Mouse (Mus musculus) lung, embryonic 15.5 days (tissue): ENCODE results near the gene Cfap46. TPM values are rescaled to one million over a fixed set of nuclear protein-coding genes. Genes with fewer than 3 reads are reported as not detected.

Experiments
- ATAC-seq: fragments of 200-750 bp; cut with Nextera tagmentation; 2 replicates; pipeline ENCODE4 v1.8.0; 2017; ENCODE audit warnings: moderate number of reproducible peaks, borderline replicate concordance; ENCODE audit not compliant: low FRiP score, low TSS enrichment; ENCODE audit errors: extremely low read depth
- H3K27ac ChIP-seq: fragments of 300-500 bp; sonication (generic); 2 replicates; pipeline ENCODE4 v1.5.1; 2015; ENCODE audit warnings: moderate library complexity, mild to moderate bottlenecking, inconsistent platforms
- H3K27me3 ChIP-seq: fragments of 300-500 bp; sonication (generic); 2 replicates; pipeline ENCODE4 v1.6.1; 2015; ENCODE audit warnings: inconsistent platforms
- H3K36me3 ChIP-seq: fragments of 300-500 bp; sonication (generic); 2 replicates; pipeline ENCODE4 v1.6.1; 2015; ENCODE audit warnings: inconsistent platforms
- H3K4me1 ChIP-seq: fragments of 300-500 bp; sonication (generic); 2 replicates; pipeline ENCODE4 v1.6.1; 2015; ENCODE audit warnings: inconsistent platforms
- H3K4me2 ChIP-seq: fragments of 300-500 bp; sonication (generic); 2 replicates; pipeline ENCODE4 v1.6.1; 2015; ENCODE audit warnings: inconsistent platforms, mild to moderate bottlenecking, moderate library complexity
- H3K4me3 ChIP-seq: fragments of 300-500 bp; sonication (generic); 2 replicates; pipeline ENCODE4 v1.5.1; 2015; ENCODE audit warnings: mild to moderate bottlenecking, inconsistent platforms
- H3K9ac ChIP-seq: fragments of 300-500 bp; sonication (generic); 2 replicates; pipeline ENCODE4 v1.6.1; 2015; ENCODE audit warnings: inconsistent platforms
- H3K9me3 ChIP-seq: fragments of 300-500 bp; sonication (generic); 2 replicates; pipeline ENCODE4 v1.6.1; 2016; ENCODE audit warnings: inconsistent platforms
- WGBS: fragments of 180-500 bp; shearing (Covaris S2); methylation state at CpG from one replicate; pipeline ENCODE4 v1.1.7; 2015; 5-methylcytosine and 5-hydroxymethylcytosine counted together
- polyA plus RNA-seq: library from polyadenylated mRNA; unstranded; fragments of >200 nt; fragmentation: Nextera tagmentation; extraction: Ambion mirVana; gene quantifications from 2 replicates; pipeline ENCODE4 v1.2.1, GENCODE M21; 2015

Cfap46 gene
- polyA plus RNA-seq, 1 experiment from 2014 or later = 1.3 TPM

DNA sequence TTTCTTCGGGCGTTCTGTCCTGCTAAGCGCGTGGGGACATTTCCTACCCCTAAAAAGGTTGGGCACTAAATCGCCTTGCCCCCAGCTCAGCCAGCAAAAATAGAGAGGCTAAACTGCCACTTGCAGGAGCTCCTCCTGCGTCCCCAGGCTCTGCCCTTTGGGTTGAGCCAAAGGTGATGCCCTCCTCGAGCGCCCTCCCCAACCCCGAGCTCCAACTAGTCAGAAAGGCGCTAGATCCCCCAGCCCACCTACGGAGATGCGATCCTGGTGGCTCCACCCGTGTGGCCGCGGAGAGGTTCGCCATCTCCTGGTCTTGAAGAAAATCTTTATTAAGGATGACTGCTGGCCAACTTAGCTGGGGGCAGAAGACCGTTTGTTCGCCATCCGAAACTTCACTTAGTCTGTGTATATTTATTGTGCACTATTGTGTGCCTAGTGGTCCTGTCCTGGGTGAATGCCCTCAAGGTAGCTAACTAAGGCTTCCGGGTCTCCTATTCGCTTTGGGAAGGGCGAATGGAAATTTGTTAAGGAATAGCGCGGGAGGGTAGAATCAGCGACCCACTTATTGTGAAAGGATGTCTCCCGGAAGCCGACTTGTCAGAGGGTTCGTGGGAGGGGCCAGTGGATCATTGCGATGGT lies 98.3 kb downstream of the Cfap46 start:
- peaks cover 94% of the 10 kb centered on the region for H3K27me3 ChIP-seq
- H3K9me3 ChIP-seq = no peaks in the 10 kb centered on the region
- H3K36me3 ChIP-seq = no peaks in the 10 kb centered on the region
- H3K4me2 ChIP-seq = no peak overlapping the region
- WGBS = 4% methylated on average over 29 of the region's 29 CpGs
- H3K4me3 ChIP-seq = no peak overlapping the region
- H3K9ac ChIP-seq = no peak overlapping the region
- no peak overlapping the region for H3K27ac ChIP-seq
- ATAC-seq = no peak
- H3K4me1 ChIP-seq = peaks cover 29% of the 10 kb centered on the region

DNA sequence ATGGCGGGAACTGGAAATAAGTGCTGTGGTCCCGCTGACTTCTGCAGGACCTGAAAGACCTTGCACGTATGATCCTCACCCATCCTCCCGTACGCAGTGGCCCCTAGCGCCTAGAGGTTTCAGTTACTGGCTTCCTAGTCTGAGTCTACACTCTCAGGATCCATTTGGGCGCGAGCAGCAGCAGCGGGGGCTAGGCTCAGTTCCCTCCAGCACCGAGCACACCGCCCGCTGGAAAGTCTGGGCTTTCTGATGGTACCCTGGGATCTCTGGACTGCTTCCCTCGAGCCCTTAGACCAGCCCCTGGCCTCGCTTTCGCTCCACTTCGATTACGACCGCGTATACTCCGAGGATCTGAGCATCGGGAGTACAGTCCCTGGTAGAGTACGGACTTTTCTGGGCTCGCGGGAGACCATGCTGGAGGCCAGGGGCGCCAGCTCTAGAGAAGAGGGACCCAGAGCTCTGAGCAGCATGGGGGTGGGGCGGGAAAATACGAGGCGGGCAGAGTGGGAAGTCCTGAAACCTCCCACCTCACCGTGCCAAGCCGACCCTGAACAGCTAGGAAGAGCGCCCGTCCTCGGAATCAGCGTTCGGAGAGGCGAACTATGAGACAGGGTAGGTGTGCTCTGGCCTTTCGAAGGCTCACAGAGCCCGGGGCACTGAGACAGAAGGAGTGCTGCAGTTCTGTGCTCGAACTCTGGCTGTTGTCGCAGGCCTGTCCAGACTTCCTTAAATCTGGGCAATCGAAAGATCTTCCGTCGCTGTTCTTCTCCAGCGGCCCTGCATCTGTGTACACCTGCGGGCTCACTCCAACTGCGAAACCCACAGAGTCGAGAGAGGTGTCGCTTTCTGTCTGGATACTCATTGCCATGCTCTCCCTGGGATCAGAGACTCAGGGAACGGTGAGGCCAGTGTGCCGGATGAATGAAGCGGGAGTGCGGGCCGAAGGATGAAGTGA lies 99.1 kb downstream of the Cfap46 start:
- 0 out of 2 replicates have a peak overlapping the region, but pooled peaks have one; percentile 9 for H3K4me2 ChIP-seq
- ATAC-seq = no peak
- peaks cover 29% of the 10 kb centered on the region for H3K4me1 ChIP-seq
- H3K36me3 ChIP-seq = no peaks in the 10 kb centered on the region
- no peaks in the 10 kb centered on the region for H3K9me3 ChIP-seq
- H3K27me3 ChIP-seq = peaks cover 100% of the 10 kb centered on the region
- H3K4me3 ChIP-seq = no peak overlapping the region; the same call in 1 of the 2 replicates
- WGBS = 2% methylated on average over 53 of the region's 53 CpGs
- H3K9ac ChIP-seq = no peak overlapping the region
- no peak overlapping the region for H3K27ac ChIP-seq

GRCm38 (mm10) chr7:139583094-139583737 lies 100.4 kb downstream of the Cfap46 start:
- no peak overlapping the region for H3K9ac ChIP-seq
- H3K4me3 ChIP-seq = no peak overlapping the region; the same call in 1 of the 2 replicates
- no peak for ATAC-seq
- H3K36me3 ChIP-seq = peaks cover 7% of the 10 kb centered on the region; the same call in 1 of the 2 replicates
- H3K9me3 ChIP-seq = no peaks in the 10 kb centered on the region
- peaks cover 99% of the 10 kb centered on the region for H3K27me3 ChIP-seq
- H3K4me1 ChIP-seq = peaks cover 29% of the 10 kb centered on the region
- 15% methylated on average over 17 of the region's 17 CpGs for WGBS
- H3K27ac ChIP-seq = no peak overlapping the region
- peak overlapping the region; percentile 62 for H3K4me2 ChIP-seq

- H3K27ac ChIP-seq = no peak within 1 kb of the TSS
- H3K4me1 ChIP-seq = peaks cover 29% of the 10 kb centered on the region
- ATAC-seq = peak; percentile 62; the same call in 1 of the 2 replicates
- H3K27me3 ChIP-seq = peaks cover 99% of the 10 kb centered on the region
- no peak within 1 kb of the TSS for H3K9ac ChIP-seq
- peaks cover 12% of the 10 kb centered on the region; the same call in 1 of the 2 replicates for H3K36me3 ChIP-seq
- H3K9me3 ChIP-seq = no peaks in the 10 kb centered on the region
- H3K4me3 ChIP-seq = peak within 1 kb of the TSS; percentile 33
- WGBS = under 1% methylated on average over 55 of the region's 56 CpGs
- peak within 1 kb of the TSS; percentile 62 for H3K4me2 ChIP-seq
Observed at GRCm38 (mm10) chr7:139582595-139582994, 101.0 kb downstream of the Cfap46 start, which contains the start of gene Nkx6-2. Nkx6-2 (minus strand) TSS chr7:139582797.

GRCm38 (mm10) chr7:139581801-139582571 lies 101.6 kb downstream of the Cfap46 start:
- Histone ChIP-seq H3K4me2 (peak overlapping the region; percentile 62), H3K9me3 (no peaks in the 10 kb centered on the region), H3K36me3 (peaks cover 12% of the 10 kb centered on the region; the same call in 1 of the 2 replicates), H3K9ac (no peak overlapping the region), H3K27ac (no peak overlapping the region), H3K27me3 (peaks cover 95% of the 10 kb centered on the region), H3K4me3 (peak overlapping the region; percentile 33), H3K4me1 (peaks cover 29% of the 10 kb centered on the region)
- peak; percentile 37; the same call in 1 of the 2 replicates for ATAC-seq
- WGBS = under 1% methylated on average over 81 of the region's 82 CpGs

DNA sequence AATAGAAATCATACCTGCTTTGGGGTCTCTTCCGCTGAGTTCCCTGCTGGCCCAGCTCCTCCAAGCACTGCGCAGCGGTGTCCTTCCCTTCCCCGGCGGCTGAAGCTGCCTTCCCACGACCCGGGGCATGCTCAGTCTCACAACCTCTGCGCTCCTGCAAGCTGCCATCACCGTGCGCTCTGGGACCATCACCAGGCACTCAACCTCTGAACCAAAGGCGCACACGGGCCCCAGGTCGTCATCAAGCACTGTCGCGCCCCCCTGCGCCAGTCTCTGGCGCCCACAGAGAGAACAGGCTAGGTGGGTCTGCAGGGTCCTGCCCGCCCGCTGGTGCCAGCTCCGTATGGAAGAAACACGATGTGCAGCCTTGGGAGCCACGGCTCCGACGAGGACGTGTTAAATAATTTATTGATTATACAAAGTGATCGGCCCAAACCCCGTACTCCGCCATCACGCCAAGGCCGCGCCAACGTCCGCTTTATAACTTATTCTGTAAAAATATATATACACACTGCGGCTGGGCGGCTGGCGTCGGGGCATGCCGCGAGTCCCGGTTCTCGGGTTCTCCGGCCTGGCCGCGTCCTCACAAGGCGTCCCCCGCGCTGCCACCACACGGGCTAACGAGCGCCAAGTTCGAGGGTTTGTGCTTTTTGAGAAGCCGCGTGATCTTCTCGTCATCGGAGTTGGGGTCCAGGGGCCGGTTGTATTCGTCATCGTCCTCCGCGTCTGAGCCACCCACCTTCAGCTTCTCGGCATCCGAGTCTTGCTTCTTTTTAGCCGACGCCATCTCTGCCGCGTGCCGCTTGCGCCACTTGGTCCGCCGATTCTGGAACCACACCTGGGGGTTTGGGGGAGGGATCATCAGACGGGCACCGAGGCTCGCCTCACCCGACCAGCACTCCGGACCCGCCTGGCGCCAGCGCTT lies 102.5 kb downstream of the Cfap46 start:
- peaks cover 29% of the 10 kb centered on the region for H3K4me1 ChIP-seq
- H3K9me3 ChIP-seq = no peaks in the 10 kb centered on the region
- WGBS = 3% methylated on average over 78 of the region's 78 CpGs
- no peak for ATAC-seq
- H3K4me2 ChIP-seq = peak overlapping the region; percentile 62
- no peak overlapping the region for H3K9ac ChIP-seq
- H3K36me3 ChIP-seq = peaks cover 12% of the 10 kb centered on the region; the same call in 1 of the 2 replicates
- no peak overlapping the region for H3K27ac ChIP-seq
- peaks cover 86% of the 10 kb centered on the region for H3K27me3 ChIP-seq
- peak overlapping the region; percentile 33 for H3K4me3 ChIP-seq

DNA sequence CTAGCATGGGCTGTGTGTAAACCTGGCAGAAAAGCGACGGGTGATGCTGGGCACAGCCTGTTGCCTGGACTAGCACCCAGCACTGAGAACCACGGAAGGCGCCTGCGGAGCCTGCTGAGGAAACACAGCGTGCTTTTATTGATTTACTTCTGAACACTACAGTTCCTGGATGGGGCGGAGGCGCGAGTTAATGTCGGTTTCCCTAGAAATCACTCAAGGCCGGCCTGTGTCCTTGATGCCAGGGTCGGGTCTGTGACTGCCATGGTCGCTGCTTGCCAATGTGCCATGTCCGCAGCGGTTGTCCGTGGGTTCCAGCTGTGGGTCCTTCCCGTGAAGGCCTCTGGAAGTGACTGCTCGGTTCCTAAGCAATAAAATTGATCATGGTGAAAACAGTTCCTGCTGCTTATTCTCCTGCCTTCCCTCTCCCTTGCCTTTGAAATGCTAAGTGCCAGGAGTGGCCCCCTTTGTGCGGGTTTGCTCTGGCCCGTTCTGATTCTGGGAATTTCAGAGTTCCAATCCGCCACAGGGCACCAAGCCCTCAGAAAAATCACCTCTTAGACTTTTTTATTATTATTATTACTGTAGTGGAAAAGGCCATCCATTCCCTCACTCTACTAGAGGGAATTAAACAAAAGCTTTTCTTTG lies 104.2 kb downstream of the Cfap46 start:
- Histone ChIP-seq H3K4me3 (no peak overlapping the region), H3K9ac (no peak overlapping the region), H3K27me3 (peaks cover 69% of the 10 kb centered on the region), H3K9me3 (no peaks in the 10 kb centered on the region), H3K27ac (no peak overlapping the region), H3K36me3 (peaks cover 25% of the 10 kb centered on the region; the same call in 1 of the 2 replicates), H3K4me1 (peaks cover 25% of the 10 kb centered on the region), H3K4me2 (no peak overlapping the region)
- 83% methylated on average over 21 of the region's 21 CpGs for WGBS
- no peak for ATAC-seq

- no peak overlapping the region for H3K27ac ChIP-seq
- no peak overlapping the region for H3K4me2 ChIP-seq
- H3K36me3 ChIP-seq = peaks cover 25% of the 10 kb centered on the region; the same call in 1 of the 2 replicates
- no peak overlapping the region for H3K9ac ChIP-seq
- WGBS = 69% methylated on average over 16 of the region's 16 CpGs
- no peak for ATAC-seq
- H3K9me3 ChIP-seq = no peaks in the 10 kb centered on the region
- peaks cover 37% of the 10 kb centered on the region for H3K27me3 ChIP-seq
- peaks cover 5% of the 10 kb centered on the region for H3K4me1 ChIP-seq
- H3K4me3 ChIP-seq = no peak overlapping the region
Observed at GRCm38 (mm10) chr7:139576064-139576686, 107.4 kb downstream of the Cfap46 start.

GRCm38 (mm10) chr7:139572665-139573064 lies 111.0 kb downstream of the Cfap46 start:
- no peaks in the 10 kb centered on the region for H3K9me3 ChIP-seq
- WGBS = 74% methylated on average over 3 of the region's 3 CpGs
- H3K4me2 ChIP-seq = no peak overlapping the region
- H3K4me1 ChIP-seq = no peaks in the 10 kb centered on the region
- no peak overlapping the region for H3K9ac ChIP-seq
- no peak overlapping the region for H3K4me3 ChIP-seq
- peaks cover 3% of the 10 kb centered on the region; the same call in 1 of the 2 replicates for H3K27me3 ChIP-seq
- no peak overlapping the region for H3K27ac ChIP-seq
- H3K36me3 ChIP-seq = peaks cover 13% of the 10 kb centered on the region; the same call in 1 of the 2 replicates
- no peak for ATAC-seq
